Mouse (Mus musculus) C2C12 (cell line): ENCODE results near the gene Lrp2bp. TPM values are rescaled to one million over a fixed set of nuclear protein-coding genes. Genes with fewer than 3 reads are reported as not detected.

ENCODE experiments used
- H3K27me3 ChIP-seq: one replicate; pipeline ENCODE4 v1.6.1; 2011; ENCODE audit not compliant: control insufficient read depth, insufficient read depth, insufficient read length
- H3K36me3 ChIP-seq: one replicate; pipeline ENCODE4 v1.6.1; 2011; ENCODE audit not compliant: control insufficient read depth, insufficient read depth
- H3K4me3 ChIP-seq: one replicate; pipeline ENCODE4 v1.5.1; 2011; ENCODE audit warnings: mild to moderate bottlenecking, control low read depth; ENCODE audit not compliant: poor library complexity, insufficient read depth, severe bottlenecking
- H3K79me2 ChIP-seq: one replicate; pipeline ENCODE4 v1.6.1; 2011; ENCODE audit not compliant: control insufficient read depth, insufficient read depth
- H3K79me3 ChIP-seq: one replicate; pipeline ENCODE4 v1.6.1; 2011; ENCODE audit warnings: low read depth, control low read depth
- H3ac ChIP-seq: one replicate; pipeline ENCODE3; 2011; ENCODE audit warnings: low read depth; ENCODE audit not compliant: control insufficient read depth, insufficient read length
- CEBPB ChIP-seq: IDR thresholded peaks from one replicate; pipeline ENCODE4 v1.6.1; 2011; ENCODE audit warnings: low read depth, mild to moderate bottlenecking, control low read depth, moderate library complexity
- CTCF ChIP-seq: IDR thresholded peaks from one replicate; pipeline ENCODE4 v1.5.1; 2011; ENCODE audit not compliant: control insufficient read depth, insufficient read depth, insufficient read length
- FOSL1 ChIP-seq: IDR thresholded peaks from one replicate; pipeline ENCODE4 v1.8.0; 2011; ENCODE audit warnings: mild to moderate bottlenecking, low read length; ENCODE audit not compliant: poor library complexity, insufficient read depth, severe bottlenecking
- MAX ChIP-seq: IDR thresholded peaks from one replicate; pipeline ENCODE4 v1.6.1; 2011; ENCODE audit warnings: mild to moderate bottlenecking, control low read depth
- MYOD1 ChIP-seq: IDR thresholded peaks from one replicate; pipeline ENCODE4 v1.6.1; 2011; ENCODE audit warnings: low read depth; ENCODE audit not compliant: control insufficient read depth, insufficient read length
- MYOG ChIP-seq: IDR thresholded peaks from one replicate; pipeline ENCODE4 v1.6.1; 2011; ENCODE audit not compliant: control insufficient read depth, insufficient read length; ENCODE audit errors: extremely low read depth
- USF1 ChIP-seq: IDR thresholded peaks from one replicate; pipeline ENCODE4 v1.6.1; 2011; ENCODE audit warnings: low read depth, mild to moderate bottlenecking, control low read depth, moderate library complexity
- polyA plus RNA-seq: library from polyadenylated mRNA; unstranded; fragments of >200 nt; fragmentation: generic; extraction: Trizol; gene quantifications from one replicate; pipeline ENCODE4 v1.2.1, GENCODE M21; 2012; ENCODE audit warnings: missing spikeins

Lrp2bp gene
- polyA plus RNA-seq, 1 experiment = 0.04 TPM

GRCm38 (mm10) chr8:46039666-46040065 lies 40.6 kb downstream of the Lrp2bp start:
- Histone ChIP-seq H3K79me2 (no peaks in the 10 kb centered on the region), H3K27me3 (no peaks in the 10 kb centered on the region), H3K79me3 (no peaks in the 10 kb centered on the region), H3K4me3 (no peak overlapping the region), H3ac (no peak overlapping the region), H3K36me3 (no peaks in the 10 kb centered on the region)
- TF ChIP-seq USF1 = no peak
- TF ChIP-seq CEBPB = no peak
- TF ChIP-seq CTCF = no peak
- TF ChIP-seq MYOG = no peak

- no peaks in the 10 kb centered on the region for H3K27me3 ChIP-seq
- H3K36me3 ChIP-seq = no peaks in the 10 kb centered on the region
- H3K79me2 ChIP-seq = no peaks in the 10 kb centered on the region
- no peak overlapping the region for H3K4me3 ChIP-seq
- TF ChIP-seq MYOD1 = no peak
- no peak for TF ChIP-seq USF1
- no peak for TF ChIP-seq CEBPB
- no peak overlapping the region for H3ac ChIP-seq
- no peaks in the 10 kb centered on the region for H3K79me3 ChIP-seq
Observed at GRCm38 (mm10) chr8:46040260-46040659, 41.2 kb downstream of the Lrp2bp start.

- no peak for TF ChIP-seq MYOD1
- TF ChIP-seq MYOG = no peak
- TF ChIP-seq CEBPB = no peak
- no peak for TF ChIP-seq MAX
- no peak for TF ChIP-seq CTCF
- no peak for TF ChIP-seq FOSL1
- no peak for TF ChIP-seq USF1
- Histone ChIP-seq H3K79me3 (no peaks in the 10 kb centered on the region), H3K36me3 (no peaks in the 10 kb centered on the region), H3K79me2 (no peaks in the 10 kb centered on the region), H3ac (no peak overlapping the region), H3K4me3 (no peak overlapping the region), H3K27me3 (no peaks in the 10 kb centered on the region)
Observed at GRCm38 (mm10) chr8:46072798-46073197, 73.7 kb downstream of the Lrp2bp start.

GRCm38 (mm10) chr8:46073540-46074140 lies 74.5 kb downstream of the Lrp2bp start:
- TF ChIP-seq CEBPB = no peak
- TF ChIP-seq MAX = no peak
- TF ChIP-seq USF1 = no peak
- no peak for TF ChIP-seq MYOG
- TF ChIP-seq FOSL1 = no peak
- no peak for TF ChIP-seq MYOD1
- no peak for TF ChIP-seq CTCF
- Histone ChIP-seq H3K36me3 (no peaks in the 10 kb centered on the region), H3K79me3 (no peaks in the 10 kb centered on the region), H3K4me3 (no peak overlapping the region), H3K27me3 (no peaks in the 10 kb centered on the region), H3K79me2 (no peaks in the 10 kb centered on the region), H3ac (no peak overlapping the region)

GRCm38 (mm10) chr8:46075223-46075622 lies 76.1 kb downstream of the Lrp2bp start:
- no peak for TF ChIP-seq CTCF
- TF ChIP-seq FOSL1 = no peak
- TF ChIP-seq MAX = no peak
- no peak for TF ChIP-seq MYOD1
- TF ChIP-seq MYOG = no peak
- TF ChIP-seq CEBPB = no peak
- TF ChIP-seq USF1 = no peak
- H3ac ChIP-seq = no peak overlapping the region
- no peak overlapping the region for H3K4me3 ChIP-seq
- H3K79me3 ChIP-seq = no peaks in the 10 kb centered on the region
- H3K79me2 ChIP-seq = no peaks in the 10 kb centered on the region
- H3K36me3 ChIP-seq = no peaks in the 10 kb centered on the region
- no peaks in the 10 kb centered on the region for H3K27me3 ChIP-seq

- Histone ChIP-seq H3K4me3 (no peak overlapping the region), H3K79me2 (no peaks in the 10 kb centered on the region), H3K36me3 (no peaks in the 10 kb centered on the region), H3ac (no peak overlapping the region), H3K27me3 (no peaks in the 10 kb centered on the region), H3K79me3 (no peaks in the 10 kb centered on the region)
- no peak for TF ChIP-seq FOSL1
- TF ChIP-seq MAX = no peak
- TF ChIP-seq MYOG = no peak
- TF ChIP-seq MYOD1 = no peak
Observed at GRCm38 (mm10) chr8:46078866-46079265, 79.8 kb downstream of the Lrp2bp start.

Other genes with a start within 250 kb of the Lrp2bp start
- gene Pdlim3, start 113.8 kb upstream of the Lrp2bp start, polyA plus RNA-seq = 1.2 TPM
- not detected for gene Ccdc110, start 64.7 kb upstream of the Lrp2bp start, polyA plus RNA-seq
- gene 1700029J07Rik, start 24.1 kb upstream of the Lrp2bp start, polyA plus RNA-seq = 0.08 TPM
- 19.1 TPM for gene Ufsp2, start 23.8 kb upstream of the Lrp2bp start, polyA plus RNA-seq
- 2.8 TPM for gene Ankrd37, start 6.4 kb downstream of the Lrp2bp start, polyA plus RNA-seq
- 2.4 TPM for gene Cfap97, start 152.5 kb downstream of the Lrp2bp start, polyA plus RNA-seq
- gene Snx25, start 152.9 kb downstream of the Lrp2bp start, polyA plus RNA-seq = 11.3 TPM
- 487 TPM for gene Slc25a4, start 212.0 kb downstream of the Lrp2bp start, polyA plus RNA-seq